Mouse (Mus musculus): ENCODE measurements around the gene Gtdc1. TPM values are rescaled to one million over a fixed set of nuclear protein-coding genes. Genes with fewer than 3 reads are reported as not detected.

Gtdc1 gene
- polyA plus RNA-seq, 1 experiment from 2014 or later, result 12.3 TPM

DNA sequence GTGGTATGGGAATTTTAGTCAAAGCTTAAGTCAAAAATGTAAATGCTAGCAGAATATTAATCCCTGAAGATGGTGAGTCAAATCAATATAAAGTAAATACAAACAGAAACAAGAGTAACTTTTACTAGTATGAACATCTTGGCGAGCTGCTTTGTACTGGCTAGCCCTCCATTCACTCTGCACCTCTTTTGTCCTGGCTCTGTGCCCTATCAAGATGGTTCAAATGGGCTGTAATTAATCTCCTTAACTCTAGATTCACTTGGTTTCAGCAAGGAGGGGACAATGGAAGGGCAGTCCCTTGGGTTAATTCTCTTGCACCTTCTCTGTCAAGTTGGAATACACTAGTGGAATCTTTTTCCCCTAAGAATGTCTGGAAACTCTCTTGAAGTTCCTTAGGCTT is 233.6 kb downstream of the Gtdc1 start:
- Histone ChIP-seq H3K36me3 (ENCODE audit: control insufficient read depth, insufficient read depth, low read length) (no peaks in the 10 kb centered on the region), H3K4me2 (ENCODE audit: low read length) (no peak overlapping the region), H3K4me3 (ENCODE audit: low read depth, low read length) (no peak overlapping the region), H3K9ac (ENCODE audit: low read length) (no peak overlapping the region), H3K4me1 (replicated peaks; ENCODE audit: control insufficient read depth, insufficient read depth, low read length) (no peaks in the 10 kb centered on the region), H3K27me3 (replicated peaks; ENCODE audit: control insufficient read depth, insufficient read depth, low read length) (no peaks in the 10 kb centered on the region), H3K9me3 (ENCODE audit: control insufficient read depth, low read length) (no peaks in the 10 kb centered on the region), H3K27ac (ENCODE audit: low read depth) (no peak overlapping the region)
- 93% methylated on average over 1 of the region's 1 CpGs for WGBS
- DNase-seq (ENCODE audit: low spot score), result no peak
- ATAC-seq (replicated peaks; ENCODE audit: low FRiP score, low TSS enrichment, low read depth), result no peak

DNA sequence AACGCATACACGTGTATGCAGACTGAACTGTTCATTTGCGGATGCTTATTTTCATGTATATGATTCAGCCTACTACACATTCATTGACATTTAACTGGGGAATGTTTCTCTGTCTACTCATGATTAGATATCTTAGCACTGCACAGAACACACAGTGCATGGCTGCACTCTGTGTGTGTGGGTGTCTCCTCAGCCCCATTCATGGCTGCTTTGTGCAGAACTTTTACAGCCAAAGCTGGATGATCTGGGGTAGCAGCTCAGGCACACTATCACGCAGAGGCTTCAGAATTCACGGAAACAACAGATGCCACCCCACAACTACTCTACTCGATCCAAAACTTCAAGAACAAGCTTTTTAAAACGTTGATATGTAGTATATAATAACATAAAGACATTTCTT is 263.4 kb downstream of the Gtdc1 start:
- H3K4me3 ChIP-seq (ENCODE audit: low read depth, low read length), result no peak overlapping the region
- WGBS, result 86% methylated on average over 7 of the region's 7 CpGs
- H3K4me2 ChIP-seq (ENCODE audit: low read length), result no peak overlapping the region
- H3K27ac ChIP-seq (ENCODE audit: low read depth), result no peak overlapping the region
- no peaks in the 10 kb centered on the region for H3K4me1 ChIP-seq (replicated peaks; ENCODE audit: control insufficient read depth, insufficient read depth, low read length)
- H3K9ac ChIP-seq (ENCODE audit: low read length), result no peak overlapping the region
- ATAC-seq (replicated peaks; ENCODE audit: low FRiP score, low TSS enrichment, low read depth) (no peak), DNase-seq (ENCODE audit: low spot score) (no peak)
- H3K9me3 ChIP-seq (ENCODE audit: control insufficient read depth, low read length), result no peaks in the 10 kb centered on the region
- H3K27me3 ChIP-seq (replicated peaks; ENCODE audit: control insufficient read depth, insufficient read depth, low read length), result no peaks in the 10 kb centered on the region
- H3K36me3 ChIP-seq (ENCODE audit: control insufficient read depth, insufficient read depth, low read length), result no peaks in the 10 kb centered on the region

DNA sequence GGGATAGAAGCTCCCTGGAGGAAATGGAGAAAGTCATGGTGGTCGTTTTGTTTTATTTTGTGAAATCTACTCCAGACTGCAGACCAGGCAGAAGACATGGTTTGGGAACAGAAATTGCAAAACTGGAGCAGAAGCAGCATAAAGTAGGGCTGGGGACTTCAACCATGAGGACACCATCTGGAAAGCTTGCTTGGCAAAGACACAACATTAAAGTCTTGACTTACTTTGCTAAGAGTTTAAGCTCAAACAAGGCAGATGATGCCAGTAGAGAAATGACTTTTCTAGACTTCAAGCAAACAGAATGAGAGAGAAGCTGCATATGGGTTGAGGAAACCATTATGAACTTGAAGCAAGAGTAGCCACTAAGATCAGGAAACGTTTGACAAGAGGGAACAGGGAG is 267.6 kb downstream of the Gtdc1 start:
- Histone ChIP-seq H3K4me3 (ENCODE audit: low read depth, low read length) (no peak overlapping the region), H3K9me3 (ENCODE audit: control insufficient read depth, low read length) (no peaks in the 10 kb centered on the region), H3K27ac (ENCODE audit: low read depth) (no peak overlapping the region), H3K36me3 (ENCODE audit: control insufficient read depth, insufficient read depth, low read length) (no peaks in the 10 kb centered on the region), H3K4me2 (ENCODE audit: low read length) (no peak overlapping the region), H3K9ac (ENCODE audit: low read length) (no peak overlapping the region), H3K27me3 (replicated peaks; ENCODE audit: control insufficient read depth, insufficient read depth, low read length) (no peaks in the 10 kb centered on the region), H3K4me1 (replicated peaks; ENCODE audit: control insufficient read depth, insufficient read depth, low read length) (no peaks in the 10 kb centered on the region)
- no peak for DNase-seq (ENCODE audit: low spot score)
- 70% methylated on average over 2 of the region's 2 CpGs for WGBS
- no peak for ATAC-seq (replicated peaks; ENCODE audit: low FRiP score, low TSS enrichment, low read depth)

DNA sequence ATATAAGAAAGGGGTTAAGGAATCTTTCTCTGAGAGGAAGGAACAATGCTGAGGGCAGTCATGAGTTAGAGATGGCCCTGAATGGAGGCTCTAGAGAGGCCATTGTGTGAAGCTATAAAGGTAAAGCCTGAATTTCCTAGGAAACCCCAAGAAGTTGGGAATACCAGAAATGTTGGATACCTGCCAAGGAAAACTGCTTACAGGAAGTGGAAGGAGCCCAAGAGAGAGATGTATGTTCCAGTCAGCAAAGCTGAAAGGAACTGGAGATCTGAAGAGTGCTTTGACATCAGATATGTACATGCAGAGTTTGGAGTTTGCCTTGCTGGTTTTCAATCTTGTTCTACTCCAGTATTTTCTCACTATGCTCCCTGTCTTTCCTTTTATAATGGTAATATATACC is 268.4 kb downstream of the Gtdc1 start:
- H3K9me3 ChIP-seq (ENCODE audit: control insufficient read depth, low read length), result no peaks in the 10 kb centered on the region
- no peaks in the 10 kb centered on the region for H3K36me3 ChIP-seq (ENCODE audit: control insufficient read depth, insufficient read depth, low read length)
- no peak overlapping the region for H3K4me3 ChIP-seq (ENCODE audit: low read depth, low read length)
- no peak overlapping the region for H3K27ac ChIP-seq (ENCODE audit: low read depth)
- H3K9ac ChIP-seq (ENCODE audit: low read length), result no peak overlapping the region
- no peaks in the 10 kb centered on the region for H3K27me3 ChIP-seq (replicated peaks; ENCODE audit: control insufficient read depth, insufficient read depth, low read length)
- H3K4me1 ChIP-seq (replicated peaks; ENCODE audit: control insufficient read depth, insufficient read depth, low read length), result no peaks in the 10 kb centered on the region
- ATAC-seq (replicated peaks; ENCODE audit: low FRiP score, low TSS enrichment, low read depth), result no peak
- no peak overlapping the region for H3K4me2 ChIP-seq (ENCODE audit: low read length)
- no peak for DNase-seq (ENCODE audit: low spot score)

DNA sequence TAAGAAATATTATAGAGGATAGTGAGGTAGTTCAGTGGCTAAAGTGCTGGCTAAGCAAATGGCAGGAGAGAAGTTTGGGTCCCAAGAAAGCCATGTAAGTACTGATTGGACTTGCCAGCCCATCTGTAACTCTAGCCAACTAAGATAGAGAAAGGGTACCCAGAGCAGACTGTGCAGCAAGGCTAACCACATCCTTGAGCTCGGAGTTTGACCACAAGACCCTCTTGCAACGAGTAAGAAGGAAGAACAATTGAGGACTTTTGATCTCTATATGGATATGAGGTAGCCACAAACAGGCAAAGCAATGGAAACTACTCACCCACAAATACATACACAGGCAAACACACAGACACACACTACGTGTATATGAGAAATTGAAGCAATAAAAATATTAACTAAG is 278.9 kb downstream of the Gtdc1 start:
- WGBS, result 91% methylated on average over 3 of the region's 3 CpGs
- H3K9ac ChIP-seq (ENCODE audit: low read length), result no peak overlapping the region
- no peak for ATAC-seq (replicated peaks; ENCODE audit: low FRiP score, low TSS enrichment, low read depth)

DNA sequence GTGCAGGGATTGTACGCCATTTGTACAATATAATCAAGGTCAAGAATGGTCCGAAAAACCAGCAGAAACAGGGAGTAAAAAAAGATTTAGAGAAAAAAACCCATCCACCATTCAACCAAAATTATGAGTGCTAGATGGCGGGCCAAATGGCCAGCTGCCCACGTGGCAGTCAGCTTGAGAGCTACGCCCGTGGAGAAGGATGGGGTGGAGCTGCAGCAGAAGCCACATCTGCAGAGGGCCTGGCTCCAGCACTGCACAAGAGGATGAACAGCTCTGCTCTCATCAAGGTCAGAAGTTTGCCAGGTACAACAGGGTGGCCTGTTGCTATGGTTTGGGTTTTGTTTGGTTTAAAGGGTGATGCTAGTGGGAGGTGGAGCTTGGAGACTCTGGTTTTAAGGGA is 281.1 kb downstream of the Gtdc1 start:
- H3K9ac ChIP-seq (ENCODE audit: low read length), result no peak overlapping the region
- no peak overlapping the region for H3K27ac ChIP-seq (ENCODE audit: low read depth)
- DNase-seq (ENCODE audit: low spot score) (no peak), ATAC-seq (replicated peaks; ENCODE audit: low FRiP score, low TSS enrichment, low read depth) (no peak)
- H3K36me3 ChIP-seq (ENCODE audit: control insufficient read depth, insufficient read depth, low read length), result no peaks in the 10 kb centered on the region
- H3K4me2 ChIP-seq (ENCODE audit: low read length), result no peak overlapping the region
- WGBS, result 79% methylated on average over 6 of the region's 6 CpGs
- H3K4me1 ChIP-seq (replicated peaks; ENCODE audit: control insufficient read depth, insufficient read depth, low read length), result no peaks in the 10 kb centered on the region
- H3K9me3 ChIP-seq (ENCODE audit: control insufficient read depth, low read length), result no peaks in the 10 kb centered on the region
- H3K4me3 ChIP-seq (ENCODE audit: low read depth, low read length), result no peak overlapping the region
- H3K27me3 ChIP-seq (replicated peaks; ENCODE audit: control insufficient read depth, insufficient read depth, low read length), result no peaks in the 10 kb centered on the region

More for the DNA sequence above, 278.9 kb downstream of the Gtdc1 start:
- no peaks in the 10 kb centered on the region for H3K27me3 ChIP-seq (replicated peaks; ENCODE audit: control insufficient read depth, insufficient read depth, low read length)
- no peak overlapping the region for H3K4me2 ChIP-seq (ENCODE audit: low read length)
- no peaks in the 10 kb centered on the region for H3K9me3 ChIP-seq (ENCODE audit: control insufficient read depth, low read length)
- DNase-seq (ENCODE audit: low spot score), result no peak
- no peak overlapping the region for H3K4me3 ChIP-seq (ENCODE audit: low read depth, low read length)
- no peaks in the 10 kb centered on the region for H3K36me3 ChIP-seq (ENCODE audit: control insufficient read depth, insufficient read depth, low read length)
- no peak overlapping the region for H3K27ac ChIP-seq (ENCODE audit: low read depth)
- no peaks in the 10 kb centered on the region for H3K4me1 ChIP-seq (replicated peaks; ENCODE audit: control insufficient read depth, insufficient read depth, low read length)

DNA sequence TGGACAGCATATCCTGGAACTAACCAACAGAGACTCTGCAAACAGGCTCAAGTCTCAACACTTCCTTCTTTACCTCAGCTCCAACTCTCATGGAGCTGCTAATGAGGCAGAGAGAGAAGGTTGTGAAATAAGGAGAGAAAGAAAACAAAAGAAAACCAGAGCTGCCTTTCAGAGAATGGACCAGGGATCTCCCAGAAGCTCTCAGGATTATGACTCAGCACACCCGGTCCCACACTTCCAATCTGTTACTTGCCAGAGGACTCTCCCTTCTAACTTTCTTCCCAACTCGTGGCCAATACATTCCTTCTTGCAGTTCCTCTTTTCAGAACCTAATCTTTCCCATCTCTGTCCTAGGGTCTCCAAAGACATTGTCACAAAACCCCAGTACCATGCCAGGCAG is 288.1 kb downstream of the Gtdc1 start:
- 52% methylated on average over 2 of the region's 2 CpGs for WGBS
- Histone ChIP-seq H3K4me3 (ENCODE audit: low read depth, low read length) (no peak overlapping the region), H3K9me3 (ENCODE audit: control insufficient read depth, low read length) (no peaks in the 10 kb centered on the region), H3K4me2 (ENCODE audit: low read length) (no peak overlapping the region), H3K27ac (ENCODE audit: low read depth) (no peak overlapping the region), H3K4me1 (replicated peaks; ENCODE audit: control insufficient read depth, insufficient read depth, low read length) (no peaks in the 10 kb centered on the region), H3K27me3 (replicated peaks; ENCODE audit: control insufficient read depth, insufficient read depth, low read length) (no peaks in the 10 kb centered on the region), H3K9ac (ENCODE audit: low read length) (no peak overlapping the region), H3K36me3 (ENCODE audit: control insufficient read depth, insufficient read depth, low read length) (no peaks in the 10 kb centered on the region)
- DNase-seq (ENCODE audit: low spot score), result no peak
- ATAC-seq (replicated peaks; ENCODE audit: low FRiP score, low TSS enrichment, low read depth), result no peak

DNA sequence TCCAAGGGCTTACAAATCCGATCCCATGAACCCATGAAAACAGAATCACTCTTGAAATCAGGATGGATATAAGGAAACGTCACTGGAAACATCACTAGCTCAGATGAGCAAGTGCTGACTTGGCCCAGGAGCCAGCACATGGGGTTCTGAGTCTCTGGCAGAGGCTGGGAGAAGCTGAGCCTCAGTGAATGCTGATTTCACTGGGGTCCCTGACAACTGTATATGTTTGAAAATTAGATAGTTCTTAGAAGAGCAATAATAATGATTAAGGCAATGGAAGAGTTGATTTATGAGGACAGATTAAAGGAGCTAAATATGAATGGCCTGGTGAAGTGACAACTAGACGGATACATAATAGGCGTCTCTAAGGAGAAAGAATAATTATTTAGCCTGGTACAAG is 289.3 kb downstream of the Gtdc1 start:
- no peak overlapping the region for H3K4me3 ChIP-seq (ENCODE audit: low read depth, low read length)
- no peaks in the 10 kb centered on the region for H3K4me1 ChIP-seq (replicated peaks; ENCODE audit: control insufficient read depth, insufficient read depth, low read length)
- no peak for DNase-seq (ENCODE audit: low spot score)
- no peak for ATAC-seq (replicated peaks; ENCODE audit: low FRiP score, low TSS enrichment, low read depth)
- H3K9me3 ChIP-seq (ENCODE audit: control insufficient read depth, low read length), result no peaks in the 10 kb centered on the region
- H3K4me2 ChIP-seq (ENCODE audit: low read length), result no peak overlapping the region
- H3K9ac ChIP-seq (ENCODE audit: low read length), result no peak overlapping the region
- no peaks in the 10 kb centered on the region for H3K27me3 ChIP-seq (replicated peaks; ENCODE audit: control insufficient read depth, insufficient read depth, low read length)
- 81% methylated on average over 4 of the region's 4 CpGs for WGBS
- H3K27ac ChIP-seq (ENCODE audit: low read depth), result no peak overlapping the region
- H3K36me3 ChIP-seq (ENCODE audit: control insufficient read depth, insufficient read depth, low read length), result no peaks in the 10 kb centered on the region

DNA sequence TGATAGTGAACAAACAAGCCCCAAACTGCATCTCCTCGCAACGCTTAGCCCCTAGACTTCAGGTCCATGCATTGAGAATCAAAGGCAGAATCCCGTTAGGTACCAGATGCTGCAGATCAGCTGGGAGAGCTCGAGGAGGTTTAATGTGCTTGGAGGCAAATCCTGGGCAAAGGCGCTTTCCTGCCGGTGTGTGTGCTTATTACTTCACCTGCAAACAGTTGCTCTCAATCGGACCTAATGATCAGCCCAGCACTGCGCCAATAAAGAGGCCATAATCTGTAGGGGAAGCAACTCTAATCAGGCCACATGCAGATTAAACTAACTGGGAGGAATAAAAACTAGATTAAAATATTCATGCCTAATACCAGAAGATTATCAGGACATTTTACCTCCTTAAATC is 293.5 kb downstream of the Gtdc1 start:
- Histone ChIP-seq H3K4me2 (ENCODE audit: low read length) (no peak overlapping the region), H3K9ac (ENCODE audit: low read length) (no peak overlapping the region), H3K4me3 (ENCODE audit: low read depth, low read length) (no peak overlapping the region), H3K27me3 (replicated peaks; ENCODE audit: control insufficient read depth, insufficient read depth, low read length) (no peaks in the 10 kb centered on the region), H3K36me3 (ENCODE audit: control insufficient read depth, insufficient read depth, low read length) (no peaks in the 10 kb centered on the region), H3K4me1 (replicated peaks; ENCODE audit: control insufficient read depth, insufficient read depth, low read length) (no peaks in the 10 kb centered on the region; the same call in 1 of the 2 replicates), H3K27ac (ENCODE audit: low read depth) (no peak overlapping the region), H3K9me3 (ENCODE audit: control insufficient read depth, low read length) (no peaks in the 10 kb centered on the region)
- DNase-seq (ENCODE audit: low spot score), result no peak
- WGBS, result 86% methylated on average over 8 of the region's 8 CpGs
- ATAC-seq (replicated peaks; ENCODE audit: low FRiP score, low TSS enrichment, low read depth), result no peak

Measured in intestine, embryonic 14.5 days (tissue).